Mouse (Mus musculus) midbrain, embryonic 10.5 days (tissue): ENCODE results near the gene Wdr37. TPM values are rescaled to one million over a fixed set of nuclear protein-coding genes. Genes with fewer than 3 reads are reported as not detected.

Experiments used
- DNase-seq: peaks from one replicate; pipeline ENCODE4 v3.0.0-alpha.2; 2017; ENCODE audit warnings: low spot score
- H3K27ac ChIP-seq: fragments of 300-500 bp; sonication (generic); replicated peaks from 2 replicates; pipeline ENCODE4 v1.5.1; 2016; ENCODE audit warnings: mild to moderate bottlenecking
- H3K27me3 ChIP-seq: fragments of 300-500 bp; sonication (generic); 2 replicates; pipeline ENCODE4 v1.6.1; 2016; ENCODE audit warnings: low read depth, mild to moderate bottlenecking; ENCODE audit not compliant: poor library complexity, severe bottlenecking
- H3K36me3 ChIP-seq: fragments of 300-500 bp; sonication (generic); 2 replicates; pipeline ENCODE4 v1.6.1; 2016; ENCODE audit warnings: mild to moderate bottlenecking, moderate library complexity
- H3K4me1 ChIP-seq: fragments of 300-500 bp; sonication (generic); 2 replicates; pipeline ENCODE4 v1.6.1; 2016
- H3K4me3 ChIP-seq: fragments of 300-500 bp; sonication (generic); 2 replicates; pipeline ENCODE4 v1.5.1; 2016; ENCODE audit warnings: mild to moderate bottlenecking, moderate library complexity
- H3K9me3 ChIP-seq: fragments of 300-500 bp; sonication (generic); replicated peaks from 2 replicates; pipeline ENCODE4 v1.6.1; 2016; ENCODE audit warnings: mild to moderate bottlenecking
- WGBS: fragments of 180-500 bp; shearing (Covaris S2); methylation state at CpG from one replicate; pipeline ENCODE4 v1.1.7; 2016; 5-methylcytosine and 5-hydroxymethylcytosine counted together
- microRNA-seq: library from miRNA; unstranded; fragments of <30 nt; microRNA quantifications from one replicate; pipeline ENCODE4, GENCODE M21; 2017
- polyA plus RNA-seq: library from polyadenylated mRNA; unstranded; fragments of >200 nt; fragmentation: Nextera tagmentation; extraction: Ambion mirVana; gene quantifications from 2 replicates; pipeline ENCODE4 v1.2.1, GENCODE M21; 2016

The Wdr37 gene
- polyA plus RNA-seq, 1 experiment from 2014 or later, result 34.2 TPM

DNA sequence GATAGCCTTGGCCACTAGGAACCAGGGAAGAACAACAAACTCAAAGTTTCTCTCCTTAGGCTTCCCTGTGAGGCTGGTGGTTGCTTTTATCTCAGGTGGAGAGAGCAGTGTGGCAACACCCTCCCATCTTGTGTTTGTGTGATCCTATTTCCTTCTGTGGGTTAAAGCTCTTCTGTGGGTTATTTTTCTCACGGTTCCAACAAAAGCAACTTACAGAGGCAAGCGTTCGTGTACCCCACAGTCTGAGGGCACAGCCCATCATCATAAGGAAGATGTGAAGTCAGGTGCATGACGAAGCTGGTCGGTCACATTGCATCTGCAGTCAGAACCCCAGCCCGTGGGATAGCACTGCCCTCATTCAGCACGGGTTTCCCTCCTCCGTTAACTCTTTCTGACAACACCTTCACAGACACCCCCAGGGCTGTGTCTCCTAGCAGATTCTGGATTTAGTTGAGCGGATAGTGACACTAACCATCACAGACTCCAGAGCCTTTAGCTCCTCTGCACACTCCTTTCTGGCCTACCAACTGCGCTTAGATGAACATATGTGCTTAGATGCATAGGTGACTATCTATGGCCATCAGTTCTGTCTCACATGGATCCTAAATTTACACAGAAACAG is 87.9 kb downstream of the Wdr37 start:
- H3K4me1 ChIP-seq, result no peaks in the 10 kb centered on the region
- H3K27me3 ChIP-seq, result no peaks in the 10 kb centered on the region
- no peak overlapping the region for H3K4me3 ChIP-seq
- no peak overlapping the region for H3K27ac ChIP-seq
- H3K36me3 ChIP-seq, result no peaks in the 10 kb centered on the region
- 93% methylated on average over 10 of the region's 10 CpGs for WGBS
- no peaks in the 10 kb centered on the region for H3K9me3 ChIP-seq
- no peak for DNase-seq

DNA sequence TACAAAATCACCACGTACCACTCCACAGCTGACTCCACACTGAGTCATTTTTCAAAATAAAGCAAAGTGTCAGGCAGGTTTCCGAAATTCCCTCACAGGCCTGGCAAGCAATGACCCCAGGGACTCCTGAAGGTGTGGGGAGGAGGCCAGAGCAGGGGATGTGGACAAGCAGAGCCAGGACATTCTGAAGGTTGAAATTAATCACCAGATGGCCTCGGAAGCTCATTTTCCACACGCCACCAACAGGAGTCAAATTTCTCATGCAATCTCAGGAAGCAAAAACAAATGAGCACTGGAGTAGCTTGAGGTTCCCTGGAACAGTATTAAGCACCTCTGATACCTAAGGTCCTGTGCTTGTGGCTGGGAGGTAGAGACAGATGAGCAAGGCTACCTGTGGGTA is 89.1 kb downstream of the Wdr37 start:
- Histone ChIP-seq H3K27ac (no peak overlapping the region), H3K9me3 (no peaks in the 10 kb centered on the region), H3K27me3 (no peaks in the 10 kb centered on the region), H3K4me3 (no peak overlapping the region), H3K36me3 (no peaks in the 10 kb centered on the region), H3K4me1 (no peaks in the 10 kb centered on the region)
- no peak for DNase-seq
- WGBS, result 66% methylated on average over 4 of the region's 4 CpGs

- Histone ChIP-seq H3K27ac (no peak overlapping the region), H3K4me3 (no peak overlapping the region), H3K9me3 (no peaks in the 10 kb centered on the region), H3K27me3 (no peaks in the 10 kb centered on the region), H3K36me3 (no peaks in the 10 kb centered on the region), H3K4me1 (no peaks in the 10 kb centered on the region)
- DNase-seq, result peak; percentile 45
- 48% methylated on average over 4 of the region's 4 CpGs for WGBS
Observed at GRCm38 (mm10) chr13:8780441-8780840, 91.3 kb downstream of the Wdr37 start.

DNA sequence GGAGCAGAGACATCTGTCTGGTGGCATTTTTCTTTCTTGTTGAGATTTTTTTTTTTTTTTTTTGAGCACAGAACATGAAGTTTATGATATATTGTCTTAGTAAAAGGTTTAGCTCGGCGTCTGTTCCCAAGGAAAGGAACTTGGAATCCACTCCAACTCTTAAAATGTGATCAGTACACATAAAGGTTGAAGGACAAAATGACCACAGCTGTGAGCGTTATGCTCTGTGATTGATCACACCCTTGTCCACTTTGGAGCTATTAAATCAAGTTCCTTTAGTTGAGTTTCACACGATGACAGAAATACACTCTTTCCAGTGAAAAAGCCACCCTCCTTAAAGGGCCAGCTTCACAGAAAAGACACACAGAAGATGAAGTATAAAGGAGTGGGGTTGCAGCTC is 101.1 kb downstream of the Wdr37 start:
- Histone ChIP-seq H3K4me3 (no peak overlapping the region), H3K27ac (no peak overlapping the region), H3K36me3 (no peaks in the 10 kb centered on the region), H3K27me3 (no peaks in the 10 kb centered on the region), H3K4me1 (peaks cover 9% of the 10 kb centered on the region), H3K9me3 (no peaks in the 10 kb centered on the region; the same call in 1 of the 2 replicates)
- DNase-seq, result no peak
- WGBS, result 90% methylated on average over 4 of the region's 4 CpGs

DNA sequence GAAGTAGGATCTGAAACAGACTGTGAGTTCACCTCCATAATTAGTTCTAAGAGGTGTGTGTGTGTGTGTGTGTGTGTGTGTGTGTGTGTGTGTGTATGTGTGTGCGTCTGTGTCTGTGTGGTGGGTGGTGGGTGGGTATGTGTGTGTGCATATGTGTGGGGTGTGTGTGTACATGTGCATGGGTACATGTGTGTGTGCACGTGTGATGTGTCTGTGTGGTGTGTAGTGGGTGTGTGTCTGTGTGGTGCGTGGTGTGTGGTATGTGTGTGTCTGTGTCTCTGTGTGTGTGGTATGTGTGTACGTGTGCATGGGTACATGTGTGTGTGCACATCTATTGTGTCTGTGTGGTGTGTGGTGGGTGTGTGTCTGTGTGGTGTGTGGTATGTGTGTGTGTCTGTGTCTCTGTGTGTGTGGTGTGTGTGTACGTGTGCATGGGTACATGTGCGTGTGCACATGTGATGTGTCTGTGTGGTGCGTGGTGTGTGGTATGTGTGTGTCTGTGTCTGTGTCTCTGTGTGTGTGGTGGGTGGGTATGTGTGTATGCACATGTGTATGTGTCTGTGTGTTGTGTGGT is 102.0 kb downstream of the Wdr37 start:
- no peak for DNase-seq
- Histone ChIP-seq H3K27me3 (no peaks in the 10 kb centered on the region), H3K4me3 (no peak overlapping the region), H3K27ac (no peak overlapping the region), H3K9me3 (no peaks in the 10 kb centered on the region; the same call in 1 of the 2 replicates), H3K4me1 (peaks cover 5% of the 10 kb centered on the region), H3K36me3 (no peaks in the 10 kb centered on the region)
- 94% methylated on average over 7 of the region's 7 CpGs for WGBS

GRCm38 (mm10) chr13:8760940-8761339 is 110.8 kb downstream of the Wdr37 start:
- Histone ChIP-seq H3K4me3 (no peak overlapping the region), H3K27me3 (no peaks in the 10 kb centered on the region), H3K36me3 (no peaks in the 10 kb centered on the region), H3K27ac (no peak overlapping the region), H3K4me1 (no peaks in the 10 kb centered on the region), H3K9me3 (no peaks in the 10 kb centered on the region)
- DNase-seq, result no peak
- 62% methylated on average over 8 of the region's 8 CpGs for WGBS

Small RNA genes lying within 50 kb of the gene (microRNA-seq; reads per million reads assigned to microRNA genes)
- not detected for gene Gm22750

Other genes with a start within 250 kb of the Wdr37 start
- gene Idi1, start 13.6 kb upstream of the Wdr37 start, polyA plus RNA-seq, result 173 and 176 TPM in 2 replicates
- gene Gm9745, start 76.3 kb upstream of the Wdr37 start, polyA plus RNA-seq, result not detected in 2 replicates
- 0.05 and 0.06 TPM in 2 replicates for gene Idi2, start 81.0 kb upstream of the Wdr37 start, polyA plus RNA-seq
- 108 and 119 TPM in 2 replicates for gene Gtpbp4, start 124.2 kb upstream of the Wdr37 start, polyA plus RNA-seq
- 31.4 and 32.0 TPM in 2 replicates for gene Larp4b, start 222.0 kb upstream of the Wdr37 start, polyA plus RNA-seq